Comparison of ENCODE assay signal across 9 mouse cellular contexts in genomic region chr14:106765884-106766467, GRCm38 (mm10).
DNase-seq lines count a peak whose midpoint lies in the region; ATAC-seq lines count a peak whose summit lies in the region.
"Had no signal": no experiment of that assay in that cellular context is flagged by ENCODE, and none has a peak within 500 bp of the region (broad histone marks: within the 10 kb centered on the region; RNA-seq: fewer than 3 reads in every experiment).

No protein-coding gene starts in this region.

- DNase-seq in cerebellum, postnatal 10 days, result peak; percentile 33 to 45
- DNase-seq in cerebellum, adult 9-10 months, result no peak
- DNase-seq in kidney, adult 8-10 months, result no peak
- peak; percentile 35 for DNase-seq in 416B (ENCODE audit: low read depth)
- DNase-seq in embryo, embryonic 10.5 days (ENCODE audit: low spot score), result peak; percentile 34
- no peak for DNase-seq in spleen, postnatal 4 days (ENCODE audit: low spot score in 2 of 2)
- DNase-seq: gastrocnemius, postnatal 36 days had no signal

- no peak overlapping the region for H3K4me2 ChIP-seq in kidney, embryonic 14.5 days (replicated peaks; ENCODE audit: low read depth, low read length)

- no peaks in the 10 kb centered on the region for H3K4me1 ChIP-seq in kidney, embryonic 14.5 days (ENCODE audit: control insufficient read depth, insufficient read depth, low read length)

- no peak overlapping the region for H3K4me3 ChIP-seq in kidney, embryonic 14.5 days (ENCODE audit: low read length)

- no peaks in the 10 kb centered on the region for H3K36me3 ChIP-seq in kidney, embryonic 14.5 days (ENCODE audit: control insufficient read depth, insufficient read depth, low read length)

- H3K27me3 ChIP-seq in kidney, embryonic 14.5 days (ENCODE audit: control insufficient read depth, insufficient read depth, low read length), result no peaks in the 10 kb centered on the region

- WGBS in kidney, embryonic 14.5 days, result 73% methylated on average over 8 of the region's 8 CpGs

- no peak overlapping the region for H3K27ac ChIP-seq in kidney, embryonic 14.5 days (ENCODE audit: low read depth, low read length)

- peak; percentile 68; the same call in 1 of the 2 replicates for ATAC-seq in kidney, embryonic 14.5 days (ENCODE audit: low FRiP score, low TSS enrichment)
- no peak for ATAC-seq in activated CD4-positive, CD25-positive, alpha-beta regulatory T cell, adult 4 months

- no peak overlapping the region for H3K9ac ChIP-seq in kidney, embryonic 14.5 days (ENCODE audit: low read depth, low read length)

- H3K9me3 ChIP-seq in kidney, embryonic 14.5 days (ENCODE audit: control insufficient read depth, low read length), result no peaks in the 10 kb centered on the region

Comparison
In these comparisons a context has a peak if more than half of its experiments do, and no peak if none do; other contexts are left out.
1. DNase-seq: peak in cerebellum, postnatal 10 days (2 of 2), 416B (single experiment) and embryo, embryonic 10.5 days (single experiment); none in cerebellum, adult 9-10 months (single experiment), kidney, adult 8-10 months (0 of 2) and spleen, postnatal 4 days (0 of 2).